8 mouse cellular contexts compared by ENCODE assay signal in genomic region chr4:84545204-84545871, GRCm38 (mm10).
A peak's percentile ranks its signal among the peaks of the same experiment; 100 is the strongest.
DNase-seq lines count a peak whose midpoint lies in the region; ATAC-seq and TF ChIP-seq lines count a peak whose summit lies in the region.

No protein-coding gene starts in this region.

- TF ChIP-seq POLR2A in myocyte (IDR thresholded peaks at IDR 0.05; ENCODE audit: insufficient read length, low read depth) = peak; percentile 25

- H3K4me3 ChIP-seq in embryonic facial prominence, embryonic 14.5 days (ENCODE audit: low read depth, low read length) = peak overlapping the region; percentile 72
- H3K4me3 ChIP-seq in heart, embryonic 11.5 days (ENCODE audit: low read depth, low read length) = peak overlapping the region; percentile 64
- peak overlapping the region; percentile 52 for H3K4me3 ChIP-seq in kidney, embryonic 14.5 days (ENCODE audit: low read length)
- peak overlapping the region; percentile 53 for H3K4me3 ChIP-seq in liver, embryonic 12.5 days
- H3K4me3 ChIP-seq in myocyte = peak overlapping the region; percentile 41

- peak; percentile 32 for DNase-seq in thymus, postnatal 4 days
- DNase-seq in thymus, postnatal 14 days = no peak
- peak; percentile 84 for DNase-seq in embryonic facial prominence, embryonic 14.5 days (ENCODE audit: low spot score)
- DNase-seq in urinary bladder, adult 18-20 months (ENCODE audit: low spot score in 2 of 2) = peak; percentile 58 to 59

- no peaks in the 10 kb centered on the region for H3K9me3 ChIP-seq in embryonic facial prominence, embryonic 14.5 days (ENCODE audit: control insufficient read depth, low read length)
- no peaks in the 10 kb centered on the region for H3K9me3 ChIP-seq in heart, embryonic 11.5 days (replicated peaks; ENCODE audit: control insufficient read depth, low read length)
- no peaks in the 10 kb centered on the region for H3K9me3 ChIP-seq in kidney, embryonic 14.5 days (ENCODE audit: control insufficient read depth, low read length)
- no peaks in the 10 kb centered on the region for H3K9me3 ChIP-seq in liver, embryonic 12.5 days (replicated peaks)

- H3K36me3 ChIP-seq in embryonic facial prominence, embryonic 14.5 days (ENCODE audit: control insufficient read depth, insufficient read depth, low read length) = no peaks in the 10 kb centered on the region
- H3K36me3 ChIP-seq in heart, embryonic 11.5 days (ENCODE audit: control insufficient read depth, insufficient read depth, low read length) = no peaks in the 10 kb centered on the region
- no peaks in the 10 kb centered on the region for H3K36me3 ChIP-seq in kidney, embryonic 14.5 days (ENCODE audit: control insufficient read depth, insufficient read depth, low read length)
- no peaks in the 10 kb centered on the region for H3K36me3 ChIP-seq in liver, embryonic 12.5 days
- H3K36me3 ChIP-seq in myocyte (ENCODE audit: control insufficient read depth, insufficient read depth) = no peaks in the 10 kb centered on the region

- no peaks in the 10 kb centered on the region for H3K27me3 ChIP-seq in embryonic facial prominence, embryonic 14.5 days (replicated peaks; ENCODE audit: control insufficient read depth, insufficient read depth, low read length)
- no peaks in the 10 kb centered on the region for H3K27me3 ChIP-seq in heart, embryonic 11.5 days (ENCODE audit: control insufficient read depth, insufficient read depth, low read length)
- no peaks in the 10 kb centered on the region for H3K27me3 ChIP-seq in kidney, embryonic 14.5 days (ENCODE audit: control insufficient read depth, insufficient read depth, low read length)
- H3K27me3 ChIP-seq in liver, embryonic 12.5 days (replicated peaks) = peaks cover 32% of the 10 kb centered on the region
- no peaks in the 10 kb centered on the region for H3K27me3 ChIP-seq in myocyte (ENCODE audit: control insufficient read depth, insufficient read depth, insufficient read length)

- peaks cover 74% of the 10 kb centered on the region for H3K79me2 ChIP-seq in myocyte (ENCODE audit: control insufficient read depth, insufficient read depth)

- peak overlapping the region; percentile 85 for H3K4me2 ChIP-seq in embryonic facial prominence, embryonic 14.5 days (ENCODE audit: low read depth, low read length)
- H3K4me2 ChIP-seq in heart, embryonic 11.5 days = peak overlapping the region; percentile 64
- peak overlapping the region; percentile 65 for H3K4me2 ChIP-seq in kidney, embryonic 14.5 days (replicated peaks; ENCODE audit: low read depth, low read length)
- H3K4me2 ChIP-seq in liver, embryonic 12.5 days = peak overlapping the region; percentile 63
- peak overlapping the region; percentile 98 for H3K4me2 ChIP-seq in myocyte (ENCODE audit: low read depth)

- peak; percentile 87 for ATAC-seq in embryonic facial prominence, embryonic 14.5 days (ENCODE audit: low read depth)
- ATAC-seq in heart, embryonic 11.5 days (replicated peaks; ENCODE audit: insufficient number of reproducible peaks, low FRiP score, low TSS enrichment) = peak; percentile 77
- ATAC-seq in kidney, embryonic 14.5 days (ENCODE audit: low FRiP score, low TSS enrichment) = peak; percentile 93
- ATAC-seq in liver, embryonic 12.5 days = peak; percentile 63

- peak overlapping the region; percentile 81 for H3ac ChIP-seq in myocyte (ENCODE audit: control insufficient read depth, insufficient read length)

- H3K4me1 ChIP-seq in embryonic facial prominence, embryonic 14.5 days (ENCODE audit: control insufficient read depth, insufficient read depth, low read length) = peaks cover 6% of the 10 kb centered on the region
- H3K4me1 ChIP-seq in heart, embryonic 11.5 days (ENCODE audit: control insufficient read depth, insufficient read depth, low read length) = peaks cover 2% of the 10 kb centered on the region; the same call in 1 of the 2 replicates
- H3K4me1 ChIP-seq in kidney, embryonic 14.5 days (ENCODE audit: control insufficient read depth, insufficient read depth, low read length) = peaks cover 12% of the 10 kb centered on the region
- no peaks in the 10 kb centered on the region for H3K4me1 ChIP-seq in liver, embryonic 12.5 days

- H3K27ac ChIP-seq in embryonic facial prominence, embryonic 14.5 days (replicated peaks; ENCODE audit: low read depth, low read length) = peak overlapping the region; percentile 90
- peak overlapping the region; percentile 58; the same call in 1 of the 2 replicates for H3K27ac ChIP-seq in heart, embryonic 11.5 days (ENCODE audit: low read depth, low read length)
- peak overlapping the region; percentile 86 for H3K27ac ChIP-seq in kidney, embryonic 14.5 days (ENCODE audit: low read depth, low read length)
- H3K27ac ChIP-seq in liver, embryonic 12.5 days = peak overlapping the region; percentile 51; the same call in 1 of the 2 replicates

- WGBS in embryonic facial prominence, embryonic 14.5 days = under 1% methylated on average over 37 of the region's 62 CpGs
- WGBS in heart, embryonic 11.5 days (ENCODE audit: insufficient replicate concordance) = under 1% methylated on average over 60 of the region's 62 CpGs
- WGBS in kidney, embryonic 14.5 days = under 1% methylated on average over 55 of the region's 62 CpGs
- under 1% methylated on average over 61 of the region's 62 CpGs for WGBS in liver, embryonic 12.5 days (ENCODE audit: insufficient replicate concordance)

- H3K9ac ChIP-seq in embryonic facial prominence, embryonic 14.5 days (ENCODE audit: low read depth, low read length) = peak overlapping the region; percentile 94
- H3K9ac ChIP-seq in heart, embryonic 11.5 days (ENCODE audit: low read depth, low read length) = peak overlapping the region; percentile 80
- peak overlapping the region; percentile 75 for H3K9ac ChIP-seq in kidney, embryonic 14.5 days (ENCODE audit: low read depth, low read length)
- H3K9ac ChIP-seq in liver, embryonic 12.5 days = peak overlapping the region; percentile 48; the same call in 1 of the 2 replicates

TF ChIP-seq in myocyte, 11 proteins besides CTCF, POLR2A, EP300 and RAD21:
- no peak for TF ChIP-seq TCF3 (IDR thresholded peaks at IDR 0.05; ENCODE audit: insufficient read length, low read depth)
- no peak for TF ChIP-seq POLR2AphosphoS2 (IDR thresholded peaks at IDR 0.05; ENCODE audit: insufficient read length, low read depth)
- TF ChIP-seq MYOD1 (IDR thresholded peaks at IDR 0.05; ENCODE audit: control insufficient read depth in 1 of 3, insufficient read length in 2 of 3, low read depth in 2 of 3) = no peak
- TF ChIP-seq CEBPB (IDR thresholded peaks at IDR 0.05; ENCODE audit: insufficient read depth, poor library complexity, severe bottlenecking) = peak; percentile 88
- TF ChIP-seq SRF (IDR thresholded peaks at IDR 0.05; ENCODE audit: control insufficient read depth, insufficient read length, low read depth) = no peak
- no peak for TF ChIP-seq USF1 (IDR thresholded peaks at IDR 0.05; ENCODE audit: low read depth)
- no peak for TF ChIP-seq REST (IDR thresholded peaks at IDR 0.05; ENCODE audit: insufficient read depth, insufficient read length)
- TF ChIP-seq TCF12 (IDR thresholded peaks at IDR 0.05; ENCODE audit: insufficient read depth, poor library complexity, severe bottlenecking) = no peak
- TF ChIP-seq MYOG (IDR thresholded peaks at IDR 0.05; ENCODE audit: control insufficient read depth in 1 of 3, insufficient read depth in 1 of 3, insufficient read length in 2 of 3, low read depth in 2 of 3) = peak in 1 of 3 experiments; percentile 33
- TF ChIP-seq MAX (IDR thresholded peaks at IDR 0.05; ENCODE audit: low read depth) = no peak
- no peak for TF ChIP-seq E2F4 (IDR thresholded peaks at IDR 0.05; ENCODE audit: insufficient read depth)
